Mouse (Mus musculus) brain, embryonic 14.5 days (tissue): ENCODE measurements around the gene Lmtk3.

ENCODE experiments used
- CTCF ChIP-seq: fragments of 200-500 bp; IDR thresholded peaks from 2 replicates; pipeline ENCODE4 v1.5.1; 2012; ENCODE audit warnings: inconsistent platforms, mild to moderate bottlenecking, moderate library complexity, borderline replicate concordance; ENCODE audit not compliant: insufficient read depth, insufficient read length; ENCODE audit errors: extremely low read depth
- POLR2A ChIP-seq: fragments of 200-500 bp; IDR thresholded peaks from 2 replicates; pipeline ENCODE4 v1.6.1; 2012; ENCODE audit warnings: mild to moderate bottlenecking, inconsistent platforms, borderline replicate concordance; ENCODE audit not compliant: poor library complexity, insufficient read depth, insufficient read length, severe bottlenecking; ENCODE audit errors: extremely low read depth

DNA sequence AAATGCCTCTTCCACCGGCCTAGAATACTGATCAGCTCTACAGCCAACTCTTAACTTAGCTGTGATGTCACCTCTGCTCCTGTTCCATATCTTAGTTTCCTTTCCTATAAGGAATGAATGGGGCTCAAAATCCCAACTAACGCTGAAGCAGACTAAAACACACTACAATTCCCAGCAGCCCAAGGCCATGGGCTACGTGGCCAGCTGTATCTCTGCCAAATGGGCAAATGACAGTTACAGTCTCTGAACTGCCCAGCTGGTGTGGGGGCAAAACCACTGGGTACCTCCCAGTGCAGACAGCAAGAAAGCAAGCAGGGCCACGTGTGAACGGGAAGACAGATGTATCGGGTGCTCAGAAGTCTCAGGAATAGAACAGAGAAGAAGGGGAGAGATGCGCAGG is 43.1 kb downstream of the Lmtk3 start:
- TF ChIP-seq POLR2A (no peak), CTCF (no peak)
